20 mouse cellular contexts compared by ENCODE assay signal in the genomic region with DNA sequence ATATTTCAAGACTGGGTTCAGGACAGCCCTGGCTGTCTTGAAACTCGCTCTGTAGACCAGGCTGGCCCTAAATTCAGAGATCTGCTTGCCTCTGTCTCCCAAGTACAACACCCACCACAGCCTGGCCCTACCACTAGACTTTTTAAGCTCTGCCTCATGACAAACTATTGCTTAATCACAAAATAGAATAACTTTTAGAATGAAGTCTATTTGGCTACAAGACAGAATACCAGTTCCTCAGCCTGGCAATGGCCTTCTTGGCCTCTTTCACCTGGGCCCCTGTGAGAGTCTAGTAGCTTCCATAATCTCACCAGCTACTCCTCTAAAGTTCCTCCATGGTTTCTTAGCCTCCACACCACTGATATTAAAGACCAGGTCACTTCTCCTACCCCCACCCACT. TPM values are rescaled to one million over a fixed set of nuclear protein-coding genes. Genes with fewer than 3 reads are reported as not detected.
DNase-seq lines count a peak whose midpoint lies in the region; ATAC-seq and TF ChIP-seq lines count a peak whose summit lies in the region.
"Had no signal": no experiment of that assay in that cellular context is flagged by ENCODE, and none has a peak within 500 bp of the region (broad histone marks: within the 10 kb centered on the region; RNA-seq: fewer than 3 reads in every experiment).

No protein-coding gene starts in this region.

- H3K27ac ChIP-seq in heart, embryonic 15.5 days: peak overlapping the region; percentile 53
- H3K27ac ChIP-seq in lung, embryonic 14.5 days (ENCODE audit: low read depth): peak overlapping the region; percentile 46; the same call in 1 of the 2 replicates
- 0 out of 2 replicates have a peak overlapping the region, but pooled peaks have one; percentile 27 for H3K27ac ChIP-seq in intestine, embryonic 15.5 days
- peak overlapping the region; percentile 44; the same call in 1 of the 2 replicates for H3K27ac ChIP-seq in stomach, embryonic 14.5 days (ENCODE audit: low read length)
- H3K27ac ChIP-seq: embryonic facial prominence, embryonic 12.5 days; heart, embryonic 10.5 days; hindbrain, embryonic 12.5 days; limb, embryonic 15.5 days had no signal

- no peak overlapping the region for H3K4me3 ChIP-seq in heart, embryonic 15.5 days
- no peak overlapping the region for H3K4me3 ChIP-seq in lung, embryonic 14.5 days (ENCODE audit: low read depth, low read length)
- H3K4me3 ChIP-seq in intestine, embryonic 15.5 days (replicated peaks): no peak overlapping the region
- no peak overlapping the region for H3K4me3 ChIP-seq in stomach, embryonic 14.5 days (ENCODE audit: low read depth, low read length)
- H3K4me3 ChIP-seq: embryonic facial prominence, embryonic 12.5 days; erythroblast, embryonic 14.5 days; heart, embryonic 10.5 days; hindbrain, embryonic 12.5 days; limb, embryonic 15.5 days had no signal

- WGBS in heart, embryonic 15.5 days: 89% methylated on average over 1 of the region's 1 CpGs
- WGBS in lung, embryonic 14.5 days: 83% methylated on average over 1 of the region's 1 CpGs
- WGBS in intestine, embryonic 15.5 days: 87% methylated on average over 1 of the region's 1 CpGs
- 89% methylated on average over 1 of the region's 1 CpGs for WGBS in stomach, embryonic 14.5 days

- H3K36me3 ChIP-seq in heart, embryonic 15.5 days: no peaks in the 10 kb centered on the region
- no peaks in the 10 kb centered on the region for H3K36me3 ChIP-seq in lung, embryonic 14.5 days (ENCODE audit: insufficient read depth)
- no peaks in the 10 kb centered on the region for H3K36me3 ChIP-seq in intestine, embryonic 15.5 days
- H3K36me3 ChIP-seq in stomach, embryonic 14.5 days (ENCODE audit: control insufficient read depth, insufficient read depth, low read length): no peaks in the 10 kb centered on the region
- H3K36me3 ChIP-seq: embryonic facial prominence, embryonic 12.5 days; heart, embryonic 10.5 days; hindbrain, embryonic 12.5 days; limb, embryonic 15.5 days had no signal

- TF ChIP-seq CTCF in lung, embryonic 14.5 days (IDR thresholded peaks at IDR 0.05; ENCODE audit: low read depth): no peak

- no peaks in the 10 kb centered on the region for H3K27me3 ChIP-seq in heart, embryonic 15.5 days
- no peaks in the 10 kb centered on the region for H3K27me3 ChIP-seq in lung, embryonic 14.5 days (ENCODE audit: insufficient read depth, low read length)
- H3K27me3 ChIP-seq in intestine, embryonic 15.5 days (replicated peaks): no peaks in the 10 kb centered on the region
- H3K27me3 ChIP-seq in stomach, embryonic 14.5 days (ENCODE audit: control insufficient read depth, insufficient read depth, low read length): no peaks in the 10 kb centered on the region
- H3K27me3 ChIP-seq: embryonic facial prominence, embryonic 12.5 days; hindbrain, embryonic 12.5 days; limb, embryonic 15.5 days had no signal

- H3K4me2 ChIP-seq in heart, embryonic 15.5 days: no peak overlapping the region
- no peak overlapping the region for H3K4me2 ChIP-seq in lung, embryonic 14.5 days
- no peak overlapping the region for H3K4me2 ChIP-seq in intestine, embryonic 15.5 days (replicated peaks)
- H3K4me2 ChIP-seq in stomach, embryonic 14.5 days (replicated peaks; ENCODE audit: low read depth, low read length): no peak overlapping the region
- H3K4me2 ChIP-seq: embryonic facial prominence, embryonic 12.5 days; hindbrain, embryonic 12.5 days; limb, embryonic 15.5 days had no signal

- no peak overlapping the region for H3K9ac ChIP-seq in heart, embryonic 15.5 days
- no peak overlapping the region for H3K9ac ChIP-seq in lung, embryonic 14.5 days
- no peak overlapping the region for H3K9ac ChIP-seq in intestine, embryonic 15.5 days
- H3K9ac ChIP-seq in stomach, embryonic 14.5 days (replicated peaks; ENCODE audit: low read depth, low read length): no peak overlapping the region
- H3K9ac ChIP-seq: embryonic facial prominence, embryonic 12.5 days; hindbrain, embryonic 12.5 days; limb, embryonic 15.5 days had no signal

- ATAC-seq in heart, embryonic 15.5 days (replicated peaks; ENCODE audit: insufficient number of reproducible peaks, insufficient read depth, low FRiP score, low read depth): no peak
- no peak for ATAC-seq in lung, embryonic 14.5 days (ENCODE audit: insufficient read depth)
- ATAC-seq in intestine, embryonic 15.5 days: no peak
- ATAC-seq in stomach, embryonic 14.5 days (ENCODE audit: insufficient number of reproducible peaks, insufficient read depth, low FRiP score, low read depth): no peak
- ATAC-seq: forebrain, embryonic 14.5 days; inflammation-experienced regulatory T-cells, adult 6 months; midbrain, embryonic 16.5 days had no signal

- no peak for DNase-seq in heart, adult 11 months
- DNase-seq in lung, embryonic 14.5 days: peak; percentile 4
- DNase-seq in lung, postnatal 25 days (ENCODE audit: low spot score): no peak
- DNase-seq in layer of hippocampus, adult 11-12 months (ENCODE audit: low spot score): no peak
- DNase-seq in adrenal gland, postnatal 4 days (ENCODE audit: low spot score in 2 of 2): no peak
- DNase-seq: right cerebral cortex, postnatal 4 days; thymus, postnatal 36 days had no signal

- H3K4me1 ChIP-seq in heart, embryonic 15.5 days (replicated peaks): peaks cover 20% of the 10 kb centered on the region
- peaks cover 9% of the 10 kb centered on the region for H3K4me1 ChIP-seq in lung, embryonic 14.5 days (ENCODE audit: insufficient read depth)
- peaks cover 26% of the 10 kb centered on the region for H3K4me1 ChIP-seq in intestine, embryonic 15.5 days (replicated peaks)
- H3K4me1 ChIP-seq in stomach, embryonic 14.5 days (ENCODE audit: control insufficient read depth, insufficient read depth, low read length): peaks cover 12% of the 10 kb centered on the region
- H3K4me1 ChIP-seq: embryonic facial prominence, embryonic 12.5 days; hindbrain, embryonic 12.5 days; limb, embryonic 15.5 days had no signal

- H3K9me3 ChIP-seq in heart, embryonic 15.5 days (replicated peaks): no peaks in the 10 kb centered on the region
- H3K9me3 ChIP-seq in lung, embryonic 14.5 days (ENCODE audit: low read depth, low read length): no peaks in the 10 kb centered on the region
- H3K9me3 ChIP-seq in intestine, embryonic 15.5 days: no peaks in the 10 kb centered on the region
- no peaks in the 10 kb centered on the region for H3K9me3 ChIP-seq in stomach, embryonic 14.5 days (ENCODE audit: control insufficient read depth, low read depth, low read length)
- H3K9me3 ChIP-seq: embryonic facial prominence, embryonic 12.5 days; heart, embryonic 10.5 days; hindbrain, embryonic 12.5 days; limb, embryonic 15.5 days had no signal

RNA-seq across cellular contexts. Expression of a gene that starts 7.1 kb away (rescaled TPM):
- 0.55 and 0.67 TPM in 2 replicates for polyA plus RNA-seq in heart, embryonic 15.5 days (2015; fragmentation: Nextera tagmentation; extraction: Ambion mirVana)
- polyA plus RNA-seq in lung, embryonic 14.5 days (2014; fragmentation: Nextera tagmentation; extraction: Ambion mirVana): 0.14 and 0.18 TPM in 2 replicates
- polyA plus RNA-seq in intestine, embryonic 15.5 days (2015; fragmentation: Nextera tagmentation; extraction: Ambion mirVana): 1.5 and 1.7 TPM in 2 replicates
- polyA plus RNA-seq in stomach, embryonic 14.5 days (2014; fragmentation: Nextera tagmentation; extraction: Ambion mirVana): 1.3 and 1.5 TPM in 2 replicates
- 10 to 100 TPM; 26.0 to 31.3 TPM for total RNA-seq in adrenal gland, postnatal 4 days (2021)

RNA-seq across cellular contexts. Expression of a gene that starts 13.5 kb away (rescaled TPM):
- 10.5 and 12.4 TPM in 2 replicates for polyA plus RNA-seq in heart, embryonic 15.5 days (2015; fragmentation: Nextera tagmentation; extraction: Ambion mirVana)
- 8.8 and 10.4 TPM in 2 replicates for polyA plus RNA-seq in lung, embryonic 14.5 days (2014; fragmentation: Nextera tagmentation; extraction: Ambion mirVana)
- polyA plus RNA-seq in intestine, embryonic 15.5 days (2015; fragmentation: Nextera tagmentation; extraction: Ambion mirVana): 17.2 and 20.8 TPM in 2 replicates
- polyA plus RNA-seq in stomach, embryonic 14.5 days (2014; fragmentation: Nextera tagmentation; extraction: Ambion mirVana): 11.5 and 13.3 TPM in 2 replicates
- 100 to 1,000 TPM; 608 to 629 TPM for total RNA-seq in adrenal gland, postnatal 4 days (2021)

RNA-seq across cellular contexts. Expression of a gene that starts 16.6 kb away (rescaled TPM):
- 0.08 TPM in 1 of 2 replicates, not detected in the other for polyA plus RNA-seq in heart, embryonic 15.5 days (2015; fragmentation: Nextera tagmentation; extraction: Ambion mirVana)
- not detected in 2 replicates for polyA plus RNA-seq in lung, embryonic 14.5 days (2014; fragmentation: Nextera tagmentation; extraction: Ambion mirVana)
- polyA plus RNA-seq in intestine, embryonic 15.5 days (2015; fragmentation: Nextera tagmentation; extraction: Ambion mirVana): not detected in 2 replicates
- not detected in 2 replicates for polyA plus RNA-seq in stomach, embryonic 14.5 days (2014; fragmentation: Nextera tagmentation; extraction: Ambion mirVana)
- not detected for total RNA-seq in adrenal gland, postnatal 4 days (2021)
- total RNA-seq: adrenal gland, adult 8-10 months; gastrocnemius, postnatal 14 days had no signal
- polyA plus RNA-seq: erythroblast, embryonic 14.5 days; forebrain, embryonic 14.5 days; heart, embryonic 10.5 days; hindbrain, embryonic 12.5 days; inflammation-experienced regulatory T-cells, adult 6 months had no signal

RNA-seq across cellular contexts. Expression of a gene that starts 23.3 kb away (rescaled TPM):
- polyA plus RNA-seq in heart, embryonic 15.5 days (2015; fragmentation: Nextera tagmentation; extraction: Ambion mirVana): 0.10 and 0.16 TPM in 2 replicates
- polyA plus RNA-seq in lung, embryonic 14.5 days (2014; fragmentation: Nextera tagmentation; extraction: Ambion mirVana): not detected in 2 replicates
- 0.05 and 0.09 TPM in 2 replicates for polyA plus RNA-seq in intestine, embryonic 15.5 days (2015; fragmentation: Nextera tagmentation; extraction: Ambion mirVana)
- polyA plus RNA-seq in stomach, embryonic 14.5 days (2014; fragmentation: Nextera tagmentation; extraction: Ambion mirVana): not detected in 2 replicates
- 1 to 10 TPM; 1.8 to 2.0 TPM for total RNA-seq in adrenal gland, postnatal 4 days (2021)
- total RNA-seq: gastrocnemius, postnatal 14 days had no signal
- polyA plus RNA-seq: inflammation-experienced regulatory T-cells, adult 6 months had no signal

RNA-seq across cellular contexts. Expression of a gene that starts 31.5 kb away (rescaled TPM):
- 0.11 and 0.29 TPM in 2 replicates for polyA plus RNA-seq in heart, embryonic 15.5 days (2015; fragmentation: Nextera tagmentation; extraction: Ambion mirVana)
- not detected in 2 replicates for polyA plus RNA-seq in lung, embryonic 14.5 days (2014; fragmentation: Nextera tagmentation; extraction: Ambion mirVana)
- polyA plus RNA-seq in intestine, embryonic 15.5 days (2015; fragmentation: Nextera tagmentation; extraction: Ambion mirVana): 0.08 TPM in 1 of 2 replicates, not detected in the other
- 0.10 TPM in 1 of 2 replicates, not detected in the other for polyA plus RNA-seq in stomach, embryonic 14.5 days (2014; fragmentation: Nextera tagmentation; extraction: Ambion mirVana)
- total RNA-seq in adrenal gland, postnatal 4 days (2021): under 1 TPM; 0.73 to 0.84 TPM
- polyA plus RNA-seq: erythroblast, embryonic 14.5 days; forebrain, embryonic 14.5 days; hindbrain, embryonic 12.5 days; inflammation-experienced regulatory T-cells, adult 6 months had no signal
